Mouse (Mus musculus) adrenal gland, postnatal 36 days (tissue): ENCODE data around the gene Plxna1. TPM values are rescaled to one million over a fixed set of nuclear protein-coding genes. Genes with fewer than 3 reads are reported as not detected.

ENCODE experiments used
- DNase-seq, 2 experiments: peaks; one replicate each; pipeline ENCODE4 v3.0.0; 2021; ENCODE audit warnings: mixed read lengths in 1 of 2
- total RNA-seq, 2 experiments: library from RNA; stranded (reverse); gene quantifications; 2 replicates each; pipeline ENCODE4 v1.2.3; 2021

Gene Plxna1
- total RNA-seq, 2 experiments from 2014 or later: 55.0 to 98.6 TPM

DNA sequence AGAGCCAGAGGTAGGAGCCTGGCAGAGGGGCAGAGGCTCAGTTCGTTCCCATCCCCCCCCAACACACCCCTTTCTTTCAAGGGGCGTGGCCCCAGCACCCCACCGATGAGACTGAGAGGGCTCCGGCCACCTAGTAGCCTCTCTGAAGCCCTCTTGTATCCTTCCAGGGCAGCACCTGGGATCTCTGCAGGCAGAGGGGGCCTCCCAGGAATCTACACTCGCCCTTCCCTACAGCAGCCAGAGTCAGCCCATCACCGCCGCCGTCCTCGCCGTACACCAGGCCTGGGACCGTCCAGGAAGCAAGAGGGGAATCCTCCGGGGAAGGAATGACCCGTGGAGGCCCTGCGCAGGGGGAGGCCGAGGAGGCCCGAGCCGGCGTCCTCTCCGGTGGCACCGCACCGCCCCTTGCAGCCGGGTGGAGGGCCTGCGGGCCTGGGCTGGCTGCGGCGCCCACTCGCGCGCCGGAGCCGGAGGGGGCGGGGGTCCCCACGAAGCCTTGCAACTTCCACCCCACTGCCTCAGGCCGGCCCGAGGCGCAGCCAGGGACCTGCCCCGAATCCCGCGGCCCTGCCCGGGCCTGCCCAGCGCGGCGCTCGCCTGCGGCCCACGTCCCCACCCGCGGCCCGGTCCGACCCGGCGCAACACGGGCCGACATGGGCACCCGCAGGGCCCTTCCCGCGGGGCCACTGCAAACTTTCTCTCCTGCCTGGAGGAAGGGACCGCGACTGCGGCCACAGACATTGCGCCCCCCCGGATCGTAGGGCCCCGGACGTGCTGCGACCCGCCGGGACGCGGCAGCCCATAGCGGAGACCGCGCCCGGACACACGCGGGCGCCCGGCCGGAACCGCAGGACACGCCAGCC, 771 bp downstream of the Plxna1 start:
- peak; percentile 70 to 78 for DNase-seq

DNA sequence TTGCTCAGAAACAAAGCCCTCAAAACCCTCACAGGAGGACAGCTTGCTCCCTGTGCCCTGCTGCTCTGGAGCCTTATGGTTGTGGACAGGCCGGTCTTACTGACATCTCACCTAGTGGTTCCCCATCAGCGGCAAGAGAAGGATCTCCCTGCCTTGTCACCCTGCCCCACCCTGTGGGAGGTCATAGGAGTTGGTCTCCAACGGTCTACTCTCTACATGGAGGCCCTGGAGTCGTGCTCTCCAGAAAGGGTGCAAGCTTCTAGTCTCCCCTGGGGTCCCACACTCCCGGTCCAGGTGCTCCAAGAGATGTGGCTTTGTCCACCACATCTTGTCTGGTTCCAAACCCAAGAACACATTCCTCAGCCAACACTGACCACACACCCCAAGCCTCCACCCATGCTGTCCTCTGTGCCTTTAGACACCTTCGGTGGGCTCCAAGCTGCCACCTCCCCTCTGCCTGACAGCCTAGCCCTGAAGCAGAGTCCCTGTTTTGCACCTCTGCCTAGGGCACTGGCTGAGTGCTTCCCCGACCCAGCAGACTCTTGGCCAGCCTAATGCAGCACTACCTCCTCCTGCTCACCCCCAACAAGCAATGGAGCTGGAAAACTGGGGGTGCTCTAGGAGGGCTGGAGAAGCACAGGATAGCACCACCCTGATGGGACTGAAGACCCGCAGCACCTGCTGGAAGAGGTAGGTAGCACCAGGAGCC, 1.6 kb downstream of the Plxna1 start:
- DNase-seq: no peak

DNA sequence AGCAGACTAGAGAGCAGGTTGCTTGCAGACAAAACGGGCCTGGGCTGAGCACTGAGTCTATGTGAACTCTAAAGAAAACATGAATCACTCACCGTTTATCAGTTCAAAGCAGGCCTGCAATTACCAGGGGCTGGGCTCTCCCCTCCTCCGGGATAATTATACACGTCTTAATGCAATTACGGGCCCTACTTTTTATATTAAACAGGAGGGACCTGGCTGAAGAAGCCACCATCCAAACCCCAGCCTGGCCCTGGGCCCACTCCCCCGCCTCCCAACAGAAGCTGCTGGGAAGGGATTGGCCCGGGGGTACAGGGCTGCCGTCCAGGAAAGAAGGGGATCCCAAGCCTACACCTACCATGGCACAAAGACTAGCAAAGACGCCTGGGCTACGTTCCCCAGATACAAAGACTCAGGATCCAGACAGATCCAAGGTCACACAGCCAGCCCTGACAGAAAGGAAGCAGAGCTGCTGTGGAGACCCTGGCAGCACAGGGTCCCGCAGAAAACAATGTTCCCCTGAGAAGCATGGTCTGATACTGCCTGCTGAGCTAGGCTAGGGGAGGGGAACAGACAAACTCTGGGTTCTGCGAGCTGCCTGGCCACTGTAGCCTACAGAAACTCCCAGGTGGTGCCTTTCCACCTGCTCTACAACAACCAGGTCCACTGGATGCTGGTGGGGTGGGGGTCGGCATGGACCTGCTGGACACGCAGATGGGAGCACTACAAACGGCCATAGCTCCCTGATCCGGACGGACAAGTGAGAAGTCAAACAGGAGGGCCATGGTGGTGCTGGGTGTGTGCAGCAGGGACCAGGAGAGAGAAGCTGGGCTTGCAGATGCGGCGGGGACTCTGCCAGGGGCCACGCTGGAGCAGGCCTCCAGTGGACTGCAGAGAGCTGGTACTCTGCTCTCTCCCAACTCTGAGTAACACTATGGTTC, 2.4 kb downstream of the Plxna1 start:
- DNase-seq: peak in 1 of 2 experiments; percentile 67

DNA sequence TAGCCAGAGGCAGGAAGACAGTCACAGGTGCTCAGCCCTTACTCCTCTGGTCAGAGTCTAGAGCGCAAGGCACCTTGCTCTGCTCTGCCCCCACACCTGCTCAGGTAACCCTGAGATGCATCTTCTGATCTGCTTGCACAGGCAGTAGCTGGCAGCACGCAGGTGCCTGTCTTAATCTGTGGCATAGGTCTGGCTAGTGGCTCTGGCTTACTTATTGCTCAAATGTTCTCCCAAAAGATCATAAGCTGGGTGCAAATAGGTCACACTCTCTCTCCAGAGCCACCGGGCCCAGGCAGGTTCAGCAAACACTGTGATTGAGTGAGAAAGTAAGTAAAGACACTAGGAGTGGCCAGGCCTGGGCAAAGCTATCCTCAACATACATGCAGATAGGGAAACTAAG, 3.2 kb downstream of the Plxna1 start:
- no peak for DNase-seq

DNA sequence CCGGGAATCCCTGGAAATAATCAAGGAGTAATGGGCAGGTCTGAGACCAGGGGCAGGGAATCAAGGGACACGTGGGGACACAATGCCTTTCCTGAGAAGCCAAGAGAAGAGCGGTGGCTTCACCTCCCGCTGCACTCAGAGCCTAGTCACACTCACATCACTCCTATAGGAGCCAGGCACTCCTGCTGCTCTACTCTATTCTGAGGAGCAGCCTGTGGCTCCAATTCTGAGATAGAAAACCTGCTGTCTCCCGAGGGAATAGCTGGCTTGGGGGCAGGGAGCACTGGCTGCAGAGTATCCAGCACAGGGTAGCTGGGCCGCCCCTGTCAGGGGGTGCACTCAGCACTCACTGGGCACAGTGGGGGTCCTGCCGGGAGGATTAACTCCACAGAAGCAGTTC, 6.8 kb downstream of the Plxna1 start:
- DNase-seq: no peak

DNA sequence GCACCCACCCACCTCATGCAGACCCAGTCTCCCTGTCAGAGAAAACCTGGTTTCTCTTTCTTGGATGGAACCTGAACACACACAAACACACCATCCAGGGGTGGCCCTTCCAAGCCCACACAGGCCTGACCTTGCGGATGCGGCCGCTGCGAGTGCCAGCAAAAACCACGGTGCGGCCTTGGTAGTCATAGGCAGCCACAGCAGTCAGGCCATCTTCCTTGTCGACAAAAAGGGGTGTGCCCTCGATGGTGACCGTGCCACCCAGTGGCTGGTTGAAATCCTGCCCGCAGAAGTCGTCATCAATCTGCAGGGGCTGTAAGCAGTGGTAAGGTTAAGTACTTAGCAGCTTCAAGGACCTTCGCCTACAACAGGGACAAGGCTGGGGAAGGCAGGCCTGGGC, 7.7 kb downstream of the Plxna1 start:
- peak; percentile 91 to 95 for DNase-seq

DNA sequence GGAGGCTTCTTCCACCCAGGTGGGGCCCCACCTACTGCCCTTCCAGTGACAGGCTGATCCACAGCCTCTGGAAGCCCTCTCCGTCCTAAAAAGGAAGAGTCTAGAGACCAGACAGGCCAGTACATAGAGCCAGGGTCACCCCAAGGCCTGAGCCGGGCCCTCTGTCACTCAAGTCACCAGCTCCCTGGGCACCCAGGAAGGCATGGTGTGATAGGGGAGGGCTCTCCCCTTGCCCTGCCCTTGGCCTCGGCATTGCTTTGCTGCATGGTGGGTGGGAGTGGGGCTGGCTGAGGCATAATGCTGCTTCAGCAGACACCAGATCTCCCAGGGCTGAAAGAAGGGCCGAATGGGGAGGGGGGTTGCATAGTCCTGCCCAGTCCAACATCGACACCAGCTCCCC, 8.3 kb downstream of the Plxna1 start:
- DNase-seq: peak; percentile 63 to 66

DNA sequence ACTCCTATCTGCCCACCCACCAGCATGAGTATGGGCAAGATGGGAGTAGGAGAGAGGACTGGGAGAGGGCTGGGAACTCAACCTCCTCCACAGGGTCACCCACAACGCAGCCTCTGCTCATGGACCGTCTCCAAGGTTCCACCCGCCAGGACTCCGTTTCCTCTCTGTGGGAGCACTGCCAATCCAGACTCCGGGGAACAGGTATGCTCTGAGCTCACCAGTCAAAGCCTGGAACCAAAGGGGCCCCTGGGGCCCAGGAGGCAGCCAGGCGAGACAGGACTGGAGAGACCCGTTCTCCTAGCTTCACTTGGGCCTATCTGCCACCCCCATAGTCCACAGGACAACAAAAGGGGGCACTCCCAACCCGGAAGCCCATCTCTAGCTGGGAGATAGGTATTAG, 9.3 kb downstream of the Plxna1 start:
- peak; percentile 60 to 65 for DNase-seq

DNA sequence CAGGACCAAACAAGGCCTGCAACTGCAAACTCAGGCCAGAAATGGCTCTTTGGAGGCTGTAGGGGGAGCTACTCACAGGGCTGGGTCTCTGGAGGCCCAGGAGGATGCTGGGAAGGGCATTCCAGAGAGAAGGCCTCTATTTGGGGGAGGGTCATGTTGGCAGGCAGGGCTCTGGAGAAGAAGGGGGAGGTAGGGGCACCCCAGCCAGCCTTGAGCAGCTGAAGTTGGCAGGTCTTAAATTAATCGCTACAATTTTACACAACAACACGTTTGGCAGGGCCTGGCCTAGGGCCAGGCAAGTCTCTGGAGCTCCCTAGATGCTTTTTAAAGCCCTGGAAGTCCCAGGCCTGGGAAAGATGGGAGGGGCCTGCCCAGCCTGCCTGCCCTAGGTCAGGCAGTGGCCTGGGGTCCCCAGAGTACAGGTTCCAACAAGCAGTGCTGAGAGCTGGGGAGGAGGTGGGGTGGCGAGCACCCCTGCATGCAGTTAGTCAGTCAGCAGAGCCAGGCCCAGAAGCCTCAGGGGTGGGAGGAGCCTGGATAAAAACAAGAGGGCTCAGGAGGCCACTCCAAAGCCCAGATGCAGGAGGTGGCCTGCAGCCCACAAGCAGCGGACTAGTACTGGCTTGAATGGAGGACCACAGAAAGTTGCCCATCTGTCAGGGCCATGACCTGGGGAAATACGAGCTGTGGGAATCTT, 10.8 kb downstream of the Plxna1 start:
- peak; percentile 61 to 65 for DNase-seq

DNA sequence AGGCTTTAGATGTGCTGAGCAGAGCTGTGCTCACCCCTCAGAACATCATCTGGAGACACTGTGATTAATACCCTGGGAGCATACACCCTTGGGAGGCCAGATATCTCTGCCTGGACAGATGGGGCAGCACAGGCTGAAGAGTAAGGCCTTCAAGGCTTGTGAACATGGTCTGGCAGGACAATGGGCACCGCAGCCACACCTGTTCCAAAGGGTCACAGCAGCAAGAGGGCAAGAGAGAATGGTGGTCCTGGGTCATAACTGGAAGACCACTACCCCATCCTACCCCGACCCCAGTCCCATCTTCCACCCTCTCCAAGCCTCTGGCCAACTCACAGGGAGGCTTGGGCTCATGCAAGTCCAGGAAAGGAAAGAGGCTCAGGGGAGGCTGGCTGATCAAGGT, 11.9 kb downstream of the Plxna1 start:
- DNase-seq: no peak

DNA sequence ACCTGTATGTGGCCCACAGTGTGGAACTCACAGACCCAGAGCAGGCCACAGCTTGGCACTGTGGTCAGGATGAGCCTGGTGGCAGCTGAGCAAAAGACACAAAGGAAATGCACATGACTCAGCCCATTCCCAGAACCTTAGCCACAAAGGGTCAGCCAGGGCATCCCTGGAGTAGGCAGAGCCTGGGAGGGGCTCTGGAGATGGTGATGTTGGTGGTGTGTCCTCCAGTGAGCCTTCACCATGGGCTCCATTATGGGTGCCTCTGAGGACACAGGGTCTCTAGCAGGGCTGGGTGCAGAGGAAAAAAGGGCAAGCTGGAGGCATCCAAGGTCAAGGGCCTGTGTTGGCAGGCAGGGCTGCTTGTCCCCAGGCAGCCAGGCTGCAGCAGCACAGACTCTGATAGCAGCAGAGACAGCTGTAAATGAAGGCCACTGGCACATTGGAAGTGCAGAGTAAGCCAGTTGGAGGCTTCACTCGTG, 12.3 kb downstream of the Plxna1 start:
- DNase-seq: peak; percentile 74 to 78

DNA sequence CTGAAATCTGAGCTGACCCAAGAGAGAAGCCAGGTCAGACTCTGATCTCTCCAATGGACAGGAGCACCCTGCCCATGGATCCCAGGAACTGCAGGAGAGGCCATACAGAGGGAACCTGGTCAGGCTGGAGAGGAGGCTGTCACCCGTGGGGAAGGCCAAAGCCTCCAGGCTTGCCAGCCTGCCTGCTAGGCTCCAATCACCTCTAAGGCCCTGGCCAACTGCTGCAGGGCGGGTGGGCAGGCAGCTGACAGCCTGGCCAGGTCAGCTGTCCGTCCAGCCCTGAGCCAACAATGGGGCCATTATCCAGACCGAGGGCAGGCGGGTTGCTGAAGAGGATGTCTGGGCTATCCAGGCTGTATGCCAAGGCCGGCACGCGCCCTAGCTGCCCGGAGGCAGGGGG, 14.1 kb downstream of the Plxna1 start:
- peak in 1 of 2 experiments; percentile 15 for DNase-seq

DNA sequence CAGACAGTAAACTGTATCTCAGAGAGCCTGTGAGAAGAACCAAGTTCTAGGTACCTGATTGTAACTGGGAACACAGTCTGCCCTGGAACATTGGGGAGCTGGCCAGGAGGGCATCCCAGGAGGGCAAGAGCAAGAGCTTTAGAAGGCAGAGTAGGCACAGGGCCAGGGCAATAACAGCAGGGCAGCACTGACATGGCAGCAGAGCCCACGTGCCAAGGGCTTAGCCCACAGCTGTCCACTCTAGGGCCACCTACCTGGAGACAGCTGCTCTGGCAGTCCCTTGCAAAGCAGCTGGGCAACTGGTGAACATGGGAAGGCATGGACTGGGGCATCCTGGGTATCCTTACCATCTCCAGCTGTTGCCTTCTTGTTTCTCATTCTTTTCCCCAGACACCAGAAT, 14.6 kb downstream of the Plxna1 start:
- peak; percentile 23 to 58 for DNase-seq

DNA sequence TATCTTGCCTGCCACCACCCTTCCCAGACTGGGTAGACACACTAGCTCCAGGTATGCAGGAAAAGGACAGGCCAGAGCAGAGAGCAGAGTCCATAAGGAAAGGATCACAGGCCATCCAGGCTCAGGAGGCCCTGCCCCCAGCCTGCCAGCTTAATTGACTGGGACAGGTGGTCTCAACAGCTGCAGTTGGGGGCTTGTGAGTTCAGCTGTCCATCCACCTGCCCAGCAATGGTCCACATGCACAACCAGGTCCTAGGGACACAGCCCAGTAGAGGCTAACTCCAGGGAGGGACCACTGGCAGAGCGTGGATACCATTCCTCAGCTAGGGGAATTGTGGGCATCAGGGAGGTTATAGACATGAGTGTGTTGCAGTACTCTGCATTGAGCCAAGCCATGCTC, 16.6 kb downstream of the Plxna1 start:
- no peak for DNase-seq

DNA sequence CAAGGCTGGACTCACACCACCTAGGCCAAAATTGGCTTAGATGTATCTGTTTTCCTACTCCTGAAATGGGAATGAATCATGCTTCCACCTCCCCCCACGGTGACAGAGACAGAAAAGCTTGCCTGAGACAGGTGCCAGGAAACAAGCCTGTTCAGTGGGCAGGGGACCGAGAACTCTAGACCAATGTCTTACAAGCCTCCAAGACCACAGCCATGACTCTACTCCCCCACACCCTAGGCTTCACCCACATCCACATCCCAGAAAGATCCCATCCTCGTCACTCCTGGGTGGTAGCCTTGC, 17.0 kb downstream of the Plxna1 start:
- peak in 1 of 2 experiments; percentile 41 for DNase-seq

DNA sequence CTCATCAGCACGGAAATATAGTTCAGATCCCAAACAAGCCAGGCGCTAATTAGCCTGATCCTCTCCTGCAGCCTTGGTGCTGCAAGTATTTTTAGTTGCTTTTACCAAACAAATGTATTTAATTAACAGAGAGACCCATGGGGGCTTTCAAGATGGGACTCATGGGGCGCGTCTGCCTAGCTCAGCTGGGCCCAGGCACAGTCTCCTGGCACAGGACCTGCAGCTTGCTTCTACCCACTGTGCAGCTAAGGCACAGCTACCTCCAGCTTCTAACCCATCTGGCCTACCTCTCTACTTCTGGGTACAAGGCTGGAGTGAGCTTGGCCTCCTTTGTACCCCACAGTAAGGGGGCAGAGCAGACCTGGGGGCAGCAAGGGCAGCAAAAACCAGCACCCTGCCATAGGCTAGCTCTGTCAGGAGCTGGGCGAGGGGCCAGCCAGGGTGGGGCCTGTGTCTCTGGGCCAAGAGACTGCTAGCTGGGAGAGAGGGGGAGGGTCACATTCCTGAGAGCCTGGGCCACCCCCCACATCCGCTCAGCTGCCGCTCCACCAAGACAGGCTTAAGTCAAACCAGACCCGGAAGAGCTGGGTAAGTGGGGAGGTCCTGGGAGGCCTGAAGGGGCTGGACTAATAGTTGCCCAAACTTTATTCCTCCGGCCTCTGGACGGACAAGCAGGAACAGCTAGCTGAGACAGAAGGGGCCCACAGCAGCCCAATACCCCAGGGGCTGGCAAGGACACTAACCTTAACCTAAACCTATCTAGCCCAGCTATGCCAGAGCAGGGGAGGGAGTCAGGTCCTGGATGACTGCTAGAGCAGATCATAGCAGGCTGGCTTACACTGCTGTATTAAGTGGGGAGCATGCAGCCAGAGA, 17.6 kb downstream of the Plxna1 start:
- DNase-seq: peak; percentile 77 to 84

DNA sequence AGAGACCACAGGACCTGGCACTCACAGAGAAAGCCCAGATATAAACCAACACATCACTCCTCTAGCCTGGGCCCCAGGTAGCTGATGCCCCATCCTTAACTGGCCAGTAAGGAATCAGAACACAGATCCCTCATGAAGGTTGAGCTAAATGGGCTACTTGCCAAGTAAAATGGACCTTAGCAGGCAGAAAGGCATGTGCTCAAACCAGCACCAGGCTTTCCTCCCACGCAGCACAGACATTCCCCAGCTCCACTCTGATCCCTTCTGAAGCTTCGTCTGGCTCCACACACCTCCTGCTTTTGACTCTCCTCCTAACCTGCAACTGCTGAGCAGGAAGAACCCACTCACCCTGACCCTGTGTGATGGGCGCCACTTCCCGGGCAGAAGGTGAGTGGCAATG, 20.4 kb downstream of the Plxna1 start:
- no peak for DNase-seq

DNA sequence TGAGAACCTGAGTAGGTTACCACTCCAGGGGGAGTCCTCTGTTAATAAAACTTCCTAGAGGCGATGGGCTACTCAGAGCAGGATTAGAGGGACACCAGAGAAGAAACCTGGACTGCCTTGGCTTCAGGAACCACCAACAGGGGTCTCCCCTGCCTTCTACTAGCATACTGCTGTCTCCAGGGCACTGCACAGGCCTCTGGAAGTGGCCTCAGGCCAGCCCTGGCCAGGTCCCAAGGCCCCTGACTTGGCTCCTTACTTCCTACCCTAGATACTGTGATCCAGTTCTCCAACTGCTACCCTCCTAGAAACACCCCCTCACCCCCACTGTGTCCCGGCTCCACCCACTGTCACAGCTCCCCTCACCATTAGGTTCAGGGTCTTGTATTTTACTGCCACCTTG, 23.0 kb downstream of the Plxna1 start:
- peak; percentile 86 to 90 for DNase-seq

DNA sequence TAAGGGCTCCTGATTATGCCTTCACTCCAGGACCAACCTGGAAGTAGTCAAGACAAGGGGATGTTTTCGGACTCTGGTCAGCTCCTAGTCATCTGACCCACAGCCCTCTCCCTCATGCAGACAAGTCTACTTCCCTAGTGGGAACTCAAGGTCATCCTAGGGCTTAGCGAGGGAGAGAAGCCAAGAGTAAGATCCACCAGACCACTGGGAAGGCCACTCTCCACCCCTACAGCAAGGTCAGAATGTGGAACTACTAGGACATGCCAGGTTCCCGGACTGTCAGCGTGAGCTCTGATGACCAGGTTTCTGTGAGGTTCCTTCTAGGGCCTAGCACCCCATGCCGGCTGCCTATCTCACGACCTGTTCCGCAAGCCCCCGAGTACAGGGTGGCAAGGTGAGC, 23.7 kb downstream of the Plxna1 start:
- DNase-seq: peak; percentile 37 to 49

DNA sequence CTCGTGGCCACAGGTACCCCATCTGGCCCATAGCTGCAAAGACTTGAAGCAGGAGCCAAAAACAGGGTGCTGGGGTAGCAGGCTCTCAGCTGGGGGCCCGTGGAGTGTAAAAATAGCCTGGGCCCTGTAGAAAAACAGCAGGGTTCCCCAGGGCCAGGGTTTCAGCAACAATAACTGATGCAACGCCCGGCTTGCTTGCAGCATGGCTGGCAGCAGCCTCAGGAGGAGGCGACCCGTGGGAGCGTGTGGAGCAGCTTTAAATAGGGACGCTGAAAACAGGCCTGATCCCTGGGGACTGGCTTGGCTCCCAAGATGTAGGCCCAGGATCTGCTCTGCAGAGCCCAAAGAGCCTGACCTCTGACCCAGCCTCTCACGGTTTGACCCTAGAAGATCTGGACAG, 24.8 kb downstream of the Plxna1 start:
- DNase-seq: peak; percentile 66 to 67
